Mouse (Mus musculus) gastrocnemius, adult 18-20 months (tissue): Measurements from ENCODE around the gene Sez6l2. TPM values are rescaled to one million over a fixed set of nuclear protein-coding genes. Genes with fewer than 3 reads are reported as not detected.

ENCODE experiments used
- DNase-seq: peaks from one replicate; pipeline ENCODE4 v3.0.0; 2021; ENCODE audit warnings: low spot score
- total RNA-seq, 2 experiments: library from RNA; stranded (reverse); gene quantifications; 2 replicates each; pipeline ENCODE4 v1.2.3; 2021

The Sez6l2 gene
- total RNA-seq, 2 experiments from 2014 or later, result 0.87 to 1.2 TPM

GRCm38 (mm10) chr7:127007313-127008024, 57.1 kb downstream of the Sez6l2 start:
- DNase-seq, result no peak

GRCm38 (mm10) chr7:127008239-127009019, 58.1 kb downstream of the Sez6l2 start:
- peak; percentile 70 for DNase-seq

DNA sequence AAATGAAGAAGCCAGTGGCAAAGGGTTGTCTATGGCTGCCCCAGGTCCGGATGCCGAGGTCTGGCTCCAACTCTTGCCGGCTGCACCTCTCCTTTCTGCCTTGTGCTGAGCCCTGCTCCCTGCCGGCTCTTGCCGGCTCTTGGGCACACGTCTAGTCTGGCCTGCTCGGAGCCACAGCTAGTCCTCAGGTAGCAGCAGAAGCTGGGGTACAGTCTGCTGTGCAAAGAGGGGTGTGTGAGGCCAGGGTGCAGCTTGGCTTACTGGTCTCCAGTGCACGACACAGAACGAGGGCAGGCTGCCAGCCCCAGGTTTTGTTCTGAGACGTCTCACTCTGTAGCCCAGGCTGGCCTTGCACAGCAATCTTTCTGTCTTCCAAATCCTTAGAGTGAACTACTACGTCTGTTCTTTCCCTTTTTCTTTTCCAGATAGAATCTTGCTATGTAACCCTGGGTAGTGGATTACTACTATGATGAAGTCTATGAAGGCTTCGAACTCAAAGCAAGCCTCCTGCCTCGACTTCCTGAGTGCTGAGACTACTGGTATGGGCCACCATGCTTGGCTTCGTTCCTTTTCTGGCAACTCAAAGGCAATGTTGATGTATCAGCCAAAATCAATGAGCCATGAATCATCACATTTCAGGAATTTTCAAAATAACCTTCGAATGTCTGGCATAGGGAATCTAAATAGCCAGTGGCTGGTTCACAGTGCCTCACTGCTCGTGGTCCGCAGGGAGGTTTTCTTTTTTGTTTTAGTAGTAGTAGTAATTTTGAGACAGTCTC, 59.1 kb downstream of the Sez6l2 start:
- DNase-seq, result no peak

DNA sequence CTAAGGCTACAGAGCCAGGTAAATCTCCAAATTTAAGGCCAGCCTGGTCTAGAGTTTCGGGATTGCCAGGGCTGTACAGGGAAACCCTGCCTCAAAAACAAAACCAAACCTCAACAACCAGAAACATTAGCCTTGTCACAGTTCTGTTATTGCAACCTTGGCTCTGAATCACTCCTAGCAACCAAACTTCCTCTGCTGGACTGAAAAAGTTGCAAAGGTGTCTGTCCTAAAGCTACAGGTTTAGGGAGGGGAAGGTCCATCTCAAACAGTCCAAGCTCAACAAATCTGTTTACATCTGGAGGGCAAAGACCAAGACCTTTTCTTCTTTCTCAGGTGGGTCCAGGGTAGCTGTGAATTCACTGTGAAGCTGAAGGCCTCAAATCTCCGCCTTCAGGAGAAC, 60.7 kb downstream of the Sez6l2 start:
- no peak for DNase-seq

DNA sequence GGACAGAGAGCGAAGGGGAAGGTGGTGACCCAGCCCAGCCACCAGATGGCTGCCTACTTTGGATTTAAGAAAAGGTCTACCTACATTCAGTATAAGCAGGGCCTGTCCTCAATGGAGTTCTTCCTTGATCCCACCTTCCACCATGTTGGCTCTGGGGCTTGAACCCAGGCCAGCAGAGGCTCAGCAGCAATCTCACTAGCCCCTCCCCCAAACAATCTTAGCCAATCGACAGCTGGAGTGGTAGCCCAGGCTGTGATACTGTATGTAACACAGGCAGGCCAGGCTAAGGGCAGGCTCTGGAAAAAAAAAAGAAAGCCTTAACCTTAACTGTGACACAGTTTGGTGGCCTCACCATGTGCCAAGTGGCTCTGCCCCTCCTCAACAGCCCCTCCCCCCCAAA, 61.4 kb downstream of the Sez6l2 start:
- DNase-seq, result no peak

DNA sequence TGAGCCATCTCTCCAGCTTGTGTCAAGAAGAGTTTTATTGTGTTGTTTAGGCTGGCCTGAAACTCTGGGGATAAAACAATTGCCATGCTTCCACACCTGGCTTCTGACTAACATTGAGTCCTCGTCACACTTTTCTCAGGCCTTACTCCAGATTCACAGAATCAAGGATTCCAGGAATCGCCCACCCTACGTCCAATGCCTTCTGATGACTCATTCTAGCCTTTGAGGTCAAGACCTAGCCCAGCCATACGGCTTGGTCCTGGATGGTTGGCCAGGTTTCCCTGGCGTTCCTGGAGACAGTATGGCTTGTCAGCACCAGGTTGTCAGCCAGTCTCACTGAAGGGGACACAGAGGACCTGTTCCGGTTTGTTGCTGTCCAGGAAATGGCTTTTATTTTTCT, 62.0 kb downstream of the Sez6l2 start:
- DNase-seq, result no peak

GRCm38 (mm10) chr7:127012845-127013244, 62.5 kb downstream of the Sez6l2 start:
- DNase-seq, result no peak

GRCm38 (mm10) chr7:127013385-127013784, 63.0 kb downstream of the Sez6l2 start:
- no peak for DNase-seq

- peak; percentile 77 for DNase-seq
Observed at GRCm38 (mm10) chr7:127014320-127014719, 64.0 kb downstream of the Sez6l2 start, which contains the start of gene Mvp. Mvp (minus strand) TSS chr7:127014621.

DNA sequence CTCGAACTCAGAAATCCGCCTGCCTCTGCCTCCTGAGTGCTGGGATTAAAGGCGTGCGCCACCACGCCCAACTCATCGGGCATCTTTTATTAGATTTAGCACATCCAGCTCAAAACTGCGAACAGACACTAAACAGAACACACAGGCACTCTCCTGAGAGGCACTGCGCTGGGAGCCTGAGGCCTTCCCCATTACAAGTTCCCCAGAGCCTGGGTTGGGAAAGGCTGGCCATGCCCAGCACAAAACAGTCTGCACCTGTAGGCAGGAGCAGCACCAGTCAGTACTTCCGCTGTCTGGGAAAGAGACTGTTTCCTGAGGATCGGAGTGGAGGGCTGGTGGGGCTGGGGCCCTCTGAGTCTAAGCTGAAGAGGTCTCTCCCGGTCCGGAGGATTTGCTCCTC, 64.6 kb downstream of the Sez6l2 start:
- DNase-seq, result no peak

DNA sequence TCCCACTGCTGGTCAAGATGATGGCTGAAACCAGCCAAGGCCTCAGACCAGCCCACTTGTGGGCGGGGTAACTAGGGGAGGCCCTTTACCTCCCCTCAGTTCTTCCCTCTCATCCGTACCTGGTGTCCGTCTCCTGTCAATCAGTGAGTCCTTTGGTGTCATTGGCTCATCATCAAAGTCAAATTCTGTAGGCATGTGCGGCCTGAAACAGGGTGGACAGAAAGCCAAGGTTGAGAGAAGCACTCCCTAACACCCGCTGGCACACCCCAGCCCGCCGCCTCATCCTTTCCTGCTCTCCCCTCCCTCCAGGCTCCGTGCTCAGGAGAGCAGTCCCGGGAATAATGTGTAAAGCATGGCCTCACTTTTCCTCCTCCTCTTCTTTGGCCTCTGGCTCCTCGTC, 65.7 kb downstream of the Sez6l2 start:
- DNase-seq, result no peak

- no peak for DNase-seq
Observed at GRCm38 (mm10) chr7:127016481-127016485, 65.9 kb downstream of the Sez6l2 start, which contains the start of gene Pagr1b. Pagr1b (minus strand) TSS chr7:127016484.

GRCm38 (mm10) chr7:127016486-127016938, 66.1 kb downstream of the Sez6l2 start:
- DNase-seq, result no peak

GRCm38 (mm10) chr7:127016971-127017949, 66.9 kb downstream of the Sez6l2 start, which contains the start of gene Pagr1a:
Pagr1a (minus strand) TSS chr7:127017352.
- peak; percentile 97 for DNase-seq

DNA sequence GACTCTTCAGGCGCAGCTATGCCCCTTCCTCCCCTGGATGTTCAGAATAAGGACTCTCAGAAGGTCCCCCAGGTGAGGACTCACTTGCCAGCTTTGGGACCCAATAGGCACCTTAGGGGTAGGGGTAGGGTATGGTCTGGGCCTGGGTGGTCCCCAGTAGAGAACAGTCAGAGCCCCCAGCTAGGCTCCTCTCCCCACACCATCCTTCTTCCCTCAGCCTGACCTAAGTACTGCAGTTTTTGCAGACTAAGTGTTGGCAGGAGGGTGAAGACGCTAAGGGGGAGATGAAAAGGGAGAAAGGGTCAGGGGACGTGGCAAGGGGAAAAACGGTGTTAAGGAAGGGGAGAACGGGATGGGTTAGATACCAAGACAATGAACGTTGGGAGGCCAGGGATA, 67.6 kb downstream of the Sez6l2 start:
- no peak for DNase-seq

GRCm38 (mm10) chr7:127018416-127019305, 68.3 kb downstream of the Sez6l2 start:
- DNase-seq, result no peak

DNA sequence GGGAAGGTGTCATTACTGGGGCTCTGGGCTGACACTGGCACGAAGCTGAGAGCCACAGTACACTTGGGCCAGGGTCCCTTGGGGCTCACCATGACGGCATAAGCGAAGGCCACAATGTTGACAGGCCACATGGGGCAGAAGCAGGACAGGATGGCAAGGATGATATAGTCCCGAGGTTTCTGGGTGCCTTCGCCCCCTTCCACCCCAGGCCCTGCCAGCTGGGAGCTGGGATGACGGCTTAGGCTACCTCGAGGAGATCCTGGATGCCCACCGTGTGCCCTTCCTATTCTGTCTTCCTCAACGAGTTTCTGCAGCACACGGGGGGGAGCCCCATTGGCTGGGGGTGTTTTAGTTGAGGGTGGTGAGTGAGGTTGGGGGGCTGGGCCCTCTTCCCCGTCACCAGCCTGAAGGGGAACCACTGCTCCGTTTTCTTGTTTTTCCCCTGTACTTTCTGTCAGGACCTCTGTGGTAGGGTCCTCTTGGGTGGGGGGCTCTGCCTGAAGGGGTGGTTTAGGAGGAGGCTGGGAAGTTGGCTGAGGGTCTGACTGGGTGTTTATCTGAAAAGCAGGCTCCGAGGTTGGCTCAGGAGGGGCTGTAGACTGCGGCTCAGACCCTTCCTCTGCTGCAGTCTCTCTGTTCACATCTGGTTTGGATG, 69.1 kb downstream of the Sez6l2 start:
- no peak for DNase-seq

GRCm38 (mm10) chr7:127020031-127020430, 69.7 kb downstream of the Sez6l2 start:
- no peak for DNase-seq
